Mouse (Mus musculus) heart, adult 11 months (tissue): ENCODE results near the gene Ttc27.

Experiments
- DNase-seq: peaks from one replicate; pipeline ENCODE4 v3.0.0; 2022

Ttc27 gene

DNA sequence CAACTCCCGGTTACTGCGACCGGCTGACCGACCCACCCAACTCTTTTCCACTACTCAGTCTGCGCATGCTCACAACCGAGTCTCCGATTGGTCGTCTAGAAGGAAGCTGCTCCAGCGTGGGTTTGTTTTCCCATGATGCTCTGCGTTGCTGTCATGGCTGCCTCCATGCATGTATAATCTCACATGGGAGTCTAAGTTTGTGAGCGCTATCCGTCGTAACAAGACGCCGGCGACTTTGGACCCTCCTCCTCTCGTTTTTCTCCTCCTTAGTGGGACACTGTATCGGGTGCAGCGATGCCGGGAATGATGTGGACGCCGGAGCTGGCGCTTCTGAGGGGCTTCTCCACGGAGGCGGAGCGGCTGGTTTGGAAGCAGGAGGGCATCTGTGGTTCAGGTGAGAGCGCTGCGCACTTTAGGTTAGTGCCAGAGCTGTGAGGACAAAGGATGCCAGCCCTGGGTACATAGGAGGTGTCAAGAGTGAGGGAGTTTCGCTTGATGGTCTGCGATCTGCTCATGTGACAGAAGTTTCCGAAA is at the start of gene Ttc27:
Gene Ttc27, plus strand, starts transcription at position 115 of the 534 bp plus-strand sequence.
- DNase-seq, result peak; percentile 100

DNA sequence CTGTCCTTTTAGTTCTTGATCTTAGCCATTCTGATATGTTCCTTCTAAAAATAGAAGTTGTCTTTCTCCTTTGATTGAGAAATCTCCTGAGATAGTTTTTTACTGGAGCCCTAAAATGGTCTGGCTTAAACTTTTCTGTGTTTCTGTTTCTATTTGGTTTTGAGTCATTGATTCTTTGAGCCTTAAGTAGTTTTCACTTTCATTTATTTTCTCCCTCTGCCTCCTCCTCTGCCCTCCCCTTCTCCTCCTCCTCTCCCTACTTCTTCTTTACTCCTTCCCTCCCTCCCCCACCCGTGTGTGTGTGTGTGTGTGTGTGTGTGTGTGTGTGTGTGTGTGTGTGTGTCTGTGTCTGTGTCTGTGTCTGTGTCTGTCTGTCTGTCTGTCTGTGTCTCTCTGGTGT is 49.5 kb upstream of the Ttc27 start:
- no peak for DNase-seq

DNA sequence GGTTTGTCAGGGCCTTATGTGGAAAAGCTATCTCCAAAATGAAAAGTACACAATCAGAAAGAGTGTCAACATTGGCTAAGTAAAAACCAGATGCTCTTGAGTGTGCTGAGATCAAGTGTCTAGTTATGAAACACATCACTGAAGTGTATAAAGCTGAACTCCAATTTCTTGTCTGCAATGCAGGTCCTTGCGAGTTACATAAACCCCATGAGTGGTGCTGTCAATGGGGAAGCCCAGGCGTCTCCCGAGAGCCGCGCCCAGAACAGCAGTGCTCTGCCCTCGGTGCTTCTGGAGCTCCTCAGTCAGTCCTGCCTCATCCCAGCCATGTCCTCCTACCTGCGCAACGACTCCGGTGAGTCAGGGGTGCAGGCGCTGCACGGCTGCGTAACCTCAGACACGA is 47.5 kb upstream of the Ttc27 start:
- DNase-seq, result no peak

DNA sequence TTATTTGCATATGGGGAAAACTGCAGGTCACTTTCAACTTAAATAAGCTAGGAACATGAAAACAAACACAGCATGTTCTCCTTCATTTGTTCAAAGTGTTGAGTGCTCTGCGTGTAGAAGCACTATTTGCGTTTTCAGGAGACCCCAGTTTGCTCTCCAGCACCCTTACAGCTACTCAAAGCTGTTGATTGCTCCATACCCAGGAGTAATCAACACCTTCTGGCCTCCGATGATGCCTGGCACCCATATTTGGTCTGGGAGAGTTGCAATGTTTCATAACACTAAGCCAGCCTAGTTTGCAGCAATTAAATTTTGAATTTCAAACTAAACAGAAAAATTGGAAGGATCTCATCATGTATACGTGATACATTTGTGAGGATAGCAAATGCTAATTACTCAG is 45.1 kb upstream of the Ttc27 start:
- no peak for DNase-seq

DNA sequence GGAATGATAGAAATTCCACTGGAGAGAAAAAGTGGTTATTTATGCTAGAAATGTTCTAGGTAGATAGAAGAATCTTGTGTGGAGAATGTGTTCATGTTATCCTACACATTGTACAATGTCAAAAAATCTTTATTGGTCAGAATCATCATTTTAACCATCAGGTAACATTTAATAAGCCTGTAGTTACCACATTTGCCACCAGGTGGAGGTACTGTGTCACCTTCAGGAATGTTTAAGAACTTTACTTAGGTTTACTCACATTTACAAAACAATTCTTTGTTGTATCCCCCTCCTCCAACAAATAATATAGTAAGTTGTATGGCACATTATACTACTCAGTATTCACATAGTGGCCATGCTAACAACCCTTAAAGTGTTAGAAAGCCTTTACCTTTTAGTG is 44.3 kb upstream of the Ttc27 start:
- DNase-seq, result no peak

DNA sequence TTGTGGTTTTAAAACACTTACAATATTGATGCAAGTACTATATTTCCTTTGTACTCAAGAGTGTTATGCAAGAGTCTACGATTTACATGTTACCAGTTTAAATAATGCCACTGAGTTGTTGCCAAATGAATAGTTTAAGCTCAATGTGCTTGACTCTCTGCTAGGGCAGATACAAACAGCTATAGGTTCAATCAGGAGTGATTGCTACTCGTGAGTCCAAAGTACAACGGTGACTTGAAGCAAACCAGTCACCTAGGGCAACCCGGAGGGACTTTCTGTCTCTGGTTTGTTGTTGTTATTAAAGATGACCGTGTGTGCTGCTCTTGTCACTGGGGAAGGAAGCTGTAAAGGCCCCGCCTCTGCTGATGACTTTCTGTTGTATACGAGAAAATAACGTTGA is 39.5 kb upstream of the Ttc27 start:
- no peak for DNase-seq

DNA sequence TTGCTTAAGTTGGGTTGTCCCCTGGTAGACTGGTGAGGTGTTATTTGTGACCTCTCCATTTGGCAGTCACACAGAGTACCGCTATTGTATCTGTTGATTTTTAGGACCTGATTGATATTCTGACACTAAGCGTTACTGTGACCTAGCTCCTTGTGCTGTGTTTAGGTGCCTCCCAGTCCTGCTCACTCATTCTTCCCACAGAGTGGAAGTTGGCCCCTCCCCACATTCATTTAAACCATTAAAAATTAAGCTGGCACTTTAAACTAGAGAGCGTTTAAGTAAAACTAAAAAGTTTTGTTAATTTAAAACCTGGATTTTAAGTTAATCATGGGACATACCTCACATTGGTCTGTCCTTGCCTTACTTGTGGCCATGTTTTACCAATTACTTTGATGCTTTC is 32.6 kb upstream of the Ttc27 start:
- DNase-seq, result no peak

DNA sequence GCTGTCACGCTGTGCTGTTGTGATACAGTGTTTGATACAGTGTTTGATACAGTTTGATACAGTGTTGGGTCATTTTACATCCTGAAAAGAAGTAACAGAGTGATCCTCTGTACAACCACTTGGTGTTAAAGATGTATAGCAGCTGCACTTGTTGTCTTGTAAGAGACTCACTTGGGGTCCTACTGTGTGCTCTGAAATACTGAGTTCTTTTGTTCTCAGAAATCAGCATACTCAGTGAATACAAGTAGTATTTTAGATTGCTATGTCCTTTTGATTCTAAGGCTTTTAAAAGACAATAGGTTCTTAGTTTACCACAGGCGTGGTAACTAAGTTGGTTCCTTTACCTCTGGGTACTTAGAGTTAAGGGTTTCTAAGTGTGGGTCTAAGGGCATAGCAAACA is 29.0 kb upstream of the Ttc27 start:
- no peak for DNase-seq

DNA sequence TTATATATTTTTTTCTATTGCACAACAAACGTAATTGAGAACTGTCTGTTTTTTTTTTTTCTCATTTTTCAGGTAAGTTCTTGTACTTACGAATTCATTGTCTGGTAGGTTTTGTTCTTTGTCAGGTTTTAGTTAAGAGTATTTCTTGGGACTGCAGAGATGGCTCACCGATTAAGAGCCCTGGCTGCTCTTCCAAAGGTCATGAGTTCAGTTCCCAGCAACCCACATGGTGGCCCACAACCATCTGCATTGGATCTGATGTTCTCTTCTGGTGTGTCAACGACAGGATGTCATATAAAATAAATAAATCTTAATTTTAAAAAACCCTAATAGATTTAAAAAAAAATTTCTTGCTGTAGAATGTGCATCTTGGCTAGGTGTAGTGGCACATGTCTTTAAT is 28.1 kb upstream of the Ttc27 start:
- no peak for DNase-seq

DNA sequence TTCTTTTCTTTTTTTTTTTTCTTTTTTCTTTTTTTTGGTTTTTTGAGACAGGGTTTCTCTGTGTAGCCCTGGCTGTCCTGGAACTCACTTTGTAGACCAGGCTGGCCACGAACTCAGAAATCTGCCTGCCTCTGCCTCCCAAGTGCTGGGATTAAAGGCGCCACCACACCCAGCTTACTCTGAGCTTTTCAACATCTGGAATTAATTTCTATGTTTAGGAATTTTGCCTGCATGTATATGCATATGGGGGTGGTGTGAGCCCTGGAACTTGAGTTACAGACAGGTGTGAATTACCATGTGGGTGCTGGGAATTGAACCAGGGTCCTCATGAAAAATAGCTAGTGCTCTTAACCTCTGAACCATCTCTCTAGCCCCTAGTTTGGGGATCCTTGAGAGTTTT is 15.9 kb upstream of the Ttc27 start:
- peak; percentile 54 for DNase-seq

DNA sequence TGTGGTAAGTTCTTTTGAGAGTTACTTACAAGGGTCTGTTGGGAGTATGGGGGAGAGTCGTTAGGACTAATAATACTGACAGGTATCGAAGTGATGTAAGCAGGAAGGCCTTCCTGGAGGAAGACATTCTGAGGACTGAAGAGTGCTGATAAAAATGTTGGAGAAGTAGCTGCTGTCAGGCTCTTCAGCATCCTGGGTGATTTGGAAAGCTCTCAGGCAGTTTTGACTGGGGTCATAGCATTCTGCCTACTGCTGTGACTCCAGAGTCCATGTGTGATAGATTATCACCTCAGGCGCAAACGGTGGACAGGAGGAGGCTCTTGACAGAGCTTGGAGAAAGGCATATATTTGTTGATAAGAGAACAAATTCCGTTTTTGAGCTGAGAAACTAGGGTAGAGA is 12.1 kb upstream of the Ttc27 start:
- DNase-seq, result peak; percentile 43

DNA sequence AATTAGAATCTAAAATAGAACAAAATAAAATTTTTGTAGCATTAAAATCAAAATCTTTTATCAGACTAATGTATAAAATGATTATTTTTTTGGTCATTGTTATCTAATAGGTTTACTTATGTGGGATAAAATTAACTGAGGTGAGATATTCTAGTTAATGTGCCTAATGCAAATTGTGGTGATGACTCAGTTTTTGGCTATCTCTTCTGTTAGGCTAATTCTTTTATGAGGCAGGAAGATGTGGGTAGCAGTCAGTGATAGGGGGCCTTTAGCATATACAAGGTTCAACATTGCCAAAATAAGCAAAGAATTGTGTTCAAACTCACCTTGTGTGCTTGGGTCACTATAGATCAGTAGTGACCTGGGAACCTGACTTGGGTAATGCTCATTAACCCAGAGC is 10.9 kb upstream of the Ttc27 start:
- peak; percentile 37 for DNase-seq

DNA sequence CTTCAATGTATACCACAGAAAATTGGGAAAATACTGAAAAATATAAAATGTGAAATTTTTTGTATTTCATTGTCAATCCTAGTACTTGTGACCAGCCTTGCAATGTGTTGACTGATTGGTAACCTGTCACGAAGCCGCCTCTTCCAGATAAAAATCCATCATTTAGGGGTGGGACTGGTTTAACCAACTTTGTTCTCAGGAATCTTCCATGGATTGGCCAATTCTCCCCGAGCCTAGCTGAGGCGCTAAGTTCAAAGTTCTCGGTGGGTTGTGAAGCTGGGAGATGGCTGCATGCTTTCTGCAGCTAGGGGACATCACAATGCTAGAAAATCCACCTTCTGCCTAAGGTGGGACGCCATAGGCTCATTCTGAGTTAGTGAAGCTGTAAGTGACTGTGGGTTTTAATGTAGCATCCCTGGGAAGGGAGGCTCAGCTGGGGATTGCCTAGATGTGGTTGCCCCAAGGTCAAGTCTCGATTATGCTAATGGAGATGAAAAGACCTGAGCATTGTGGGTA is 9.8 kb upstream of the Ttc27 start:
- DNase-seq, result peak; percentile 34

DNA sequence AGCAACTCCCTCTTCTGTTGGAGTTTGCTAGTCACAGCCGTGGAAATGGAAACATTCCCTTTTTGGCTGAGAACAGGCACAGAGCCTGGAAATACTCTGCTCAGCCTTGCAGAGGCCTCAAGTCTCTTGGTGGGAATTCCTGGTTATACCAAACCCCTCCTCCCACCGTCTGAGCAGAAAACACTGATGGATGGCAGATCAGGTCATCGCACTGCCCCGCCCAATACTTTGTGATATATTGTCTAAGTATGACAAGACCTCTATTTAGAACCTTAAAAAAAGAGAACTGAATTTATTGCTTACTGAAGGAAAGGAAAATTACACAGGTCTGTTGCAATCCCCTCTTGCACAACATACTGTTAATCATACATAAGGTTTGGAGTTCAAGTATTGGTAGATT is 6.8 kb upstream of the Ttc27 start:
- DNase-seq, result peak; percentile 41

DNA sequence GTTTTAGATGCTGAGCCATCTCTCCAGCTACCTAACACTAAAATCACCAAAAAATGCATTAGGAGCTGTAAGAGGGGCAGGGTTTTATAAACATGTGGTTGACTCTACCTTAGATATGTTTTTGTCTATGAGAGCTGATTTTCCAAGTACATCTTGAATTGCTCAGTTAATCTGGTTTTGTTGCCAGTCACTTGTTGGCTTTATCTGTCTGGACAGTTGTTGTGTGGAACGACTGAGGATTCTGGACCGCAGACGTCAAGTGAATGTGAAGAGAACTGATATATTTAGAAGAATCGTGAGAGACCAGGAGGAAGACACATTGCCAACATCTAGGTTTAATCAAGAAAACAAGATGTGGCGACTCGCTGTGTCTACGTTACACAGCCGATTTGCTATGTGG is 5.9 kb upstream of the Ttc27 start:
- DNase-seq, result no peak

DNA sequence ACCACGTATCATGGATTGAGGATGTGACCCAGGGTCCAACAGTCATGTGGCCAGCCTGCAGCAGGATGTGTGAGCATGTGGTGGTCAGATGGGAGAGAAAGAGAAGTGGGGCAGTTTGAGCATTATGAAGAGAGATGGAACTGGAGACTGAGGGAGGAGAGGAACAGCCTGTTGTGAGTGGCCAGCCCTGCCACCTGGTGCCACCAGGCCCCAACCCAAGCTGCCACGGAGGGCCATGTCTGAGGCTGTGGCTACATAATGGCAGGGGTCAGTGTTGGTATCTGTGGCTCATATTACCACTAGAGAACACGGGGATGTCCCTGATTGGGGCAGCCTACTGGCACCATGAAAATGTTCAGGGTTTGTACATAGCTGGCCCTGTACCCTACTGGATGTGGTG is 2.4 kb upstream of the Ttc27 start:
- no peak for DNase-seq

DNA sequence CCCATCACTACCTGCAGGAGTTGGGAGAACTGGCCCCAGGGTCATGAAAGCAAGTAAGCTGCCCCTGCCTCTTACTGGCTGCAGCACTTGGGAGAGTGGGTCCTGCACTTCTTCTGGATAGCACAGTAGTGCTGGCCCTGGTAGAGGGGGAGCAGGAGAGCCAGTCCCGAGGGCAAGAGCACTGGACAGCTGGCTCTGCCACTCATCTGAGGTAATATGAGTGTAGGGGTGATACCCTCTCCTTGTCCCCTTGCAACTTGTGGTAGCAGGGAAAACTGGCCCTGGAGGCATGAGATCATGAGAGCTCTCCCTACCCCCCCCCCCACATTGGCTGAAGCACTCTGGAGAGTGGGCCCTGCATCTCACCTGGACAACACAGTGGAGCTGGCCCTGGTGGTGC is 1.8 kb upstream of the Ttc27 start:
- no peak for DNase-seq

DNA sequence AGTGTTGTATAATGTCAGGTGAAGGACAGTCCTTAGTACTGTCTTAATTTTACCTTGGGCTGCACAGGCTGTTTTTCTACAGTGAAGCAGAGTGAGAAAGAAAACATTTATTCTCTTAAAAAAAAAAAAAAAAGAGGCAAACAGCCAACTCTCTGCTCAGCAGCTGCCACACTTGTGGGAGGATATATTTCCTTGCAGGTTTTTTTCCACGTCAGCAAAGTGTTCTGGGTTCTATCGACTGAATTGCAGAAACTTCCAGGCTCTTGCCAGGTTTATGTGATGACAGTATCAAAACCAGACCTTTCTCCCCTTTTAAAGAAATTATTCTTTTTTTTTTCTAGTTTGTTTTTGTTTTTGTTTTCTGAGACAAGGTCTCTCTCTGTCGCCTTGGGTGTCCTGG is 889 bp upstream of the Ttc27 start:
- DNase-seq, result no peak

DNA sequence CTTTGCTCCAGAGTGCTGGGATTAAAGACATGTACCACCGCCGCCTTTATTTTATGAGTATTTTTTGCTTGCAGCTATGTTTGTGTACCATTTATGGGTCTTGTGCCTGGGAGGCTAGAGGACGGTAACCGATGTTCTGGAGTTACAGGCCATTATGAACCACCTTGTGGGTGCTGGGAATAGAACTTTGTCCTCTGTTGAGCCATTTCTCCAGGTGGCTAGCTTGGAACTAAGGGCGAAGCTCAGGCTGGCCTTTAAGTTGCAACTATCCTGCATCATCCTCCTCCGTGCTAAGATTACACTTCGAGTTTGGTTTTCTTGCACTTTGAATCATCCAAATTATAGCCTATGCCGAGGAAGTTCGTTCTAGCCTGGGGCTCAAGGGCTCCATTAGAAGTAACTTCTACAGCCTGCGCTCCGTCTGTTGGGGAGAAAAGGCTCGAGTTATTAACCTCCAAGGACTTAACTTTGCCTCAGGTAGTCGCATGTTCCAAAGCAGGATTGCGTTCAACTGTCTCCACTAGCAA is 378 bp upstream of the Ttc27 start:
- DNase-seq, result no peak

DNA sequence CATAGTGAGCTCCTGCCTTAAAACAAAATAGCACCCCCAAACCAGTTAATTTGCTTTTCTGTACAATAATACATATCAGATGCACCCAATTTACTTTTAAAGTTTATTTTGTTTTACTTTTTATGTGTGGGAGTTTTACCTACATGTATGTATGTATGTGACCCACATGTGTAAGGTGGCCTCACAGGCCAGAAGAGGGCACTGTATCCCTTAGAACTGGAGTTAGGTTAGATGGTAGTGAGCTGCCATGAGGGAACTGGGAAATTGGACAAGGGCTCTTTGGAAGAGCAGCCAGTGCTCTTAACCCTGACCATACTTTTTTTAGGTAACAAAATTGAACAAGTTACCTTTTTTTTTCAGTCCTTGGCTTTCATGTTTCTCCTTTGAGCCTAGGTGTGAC is 15.3 kb downstream of the Ttc27 start:
- DNase-seq, result no peak

DNA sequence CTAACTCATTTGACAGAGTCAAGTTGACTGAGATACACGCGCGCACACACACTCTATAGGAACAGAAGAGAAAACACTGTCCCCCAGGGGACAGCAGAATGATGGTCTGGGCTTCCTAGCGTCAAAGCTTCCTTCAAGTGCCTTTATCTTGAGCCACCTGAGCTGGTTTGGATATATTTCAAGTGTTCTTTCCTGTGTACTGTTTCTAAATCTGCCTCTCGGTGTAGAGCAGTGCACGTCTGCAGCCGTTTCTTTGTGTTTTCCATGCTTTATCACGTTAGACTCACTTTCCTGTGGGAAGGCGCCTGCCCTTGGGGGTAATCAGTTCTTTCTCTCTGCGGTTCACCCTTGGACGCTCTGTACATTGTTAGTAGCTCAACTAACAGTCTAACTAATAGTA is 17.9 kb downstream of the Ttc27 start:
- DNase-seq, result peak; percentile 80

DNA sequence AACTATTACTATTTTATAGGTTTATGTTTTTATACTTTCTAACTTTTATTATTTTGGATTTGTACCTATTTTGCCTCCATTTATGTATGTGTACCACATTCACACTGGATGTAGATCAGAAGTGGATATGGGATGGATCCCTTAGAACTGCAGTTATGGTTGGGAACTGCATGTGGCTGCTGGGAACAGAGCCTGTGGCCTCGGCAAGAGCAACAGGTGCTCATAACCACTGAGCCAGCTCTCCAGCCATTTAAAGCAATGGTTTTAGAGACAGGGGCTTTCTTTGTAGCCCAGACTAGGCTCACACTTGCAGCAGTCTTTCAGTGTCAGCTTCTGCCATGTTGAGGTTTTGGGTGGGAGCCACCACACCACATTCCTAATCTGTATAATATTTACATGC is 32.1 kb downstream of the Ttc27 start:
- DNase-seq, result peak; percentile 34

DNA sequence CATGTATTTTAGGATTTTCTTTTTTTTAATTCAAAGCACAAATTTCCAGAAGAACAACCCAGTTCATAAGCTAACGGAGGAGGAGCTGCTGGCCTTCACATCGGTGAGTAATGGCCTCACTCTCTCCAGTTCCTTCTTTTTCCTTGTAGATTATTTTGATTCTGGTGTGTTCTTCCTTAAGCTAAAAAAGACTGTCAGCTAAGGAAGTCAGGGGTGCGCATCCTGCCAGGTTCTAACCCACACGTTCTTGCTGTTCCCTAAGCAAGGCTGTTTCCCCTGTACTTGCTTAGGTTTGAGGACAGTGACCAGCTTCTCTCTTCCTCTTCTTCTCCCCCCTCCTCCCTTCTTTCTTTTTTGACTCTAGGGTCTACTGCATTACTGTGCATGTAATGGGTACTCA is 33.5 kb downstream of the Ttc27 start:
- no peak for DNase-seq

DNA sequence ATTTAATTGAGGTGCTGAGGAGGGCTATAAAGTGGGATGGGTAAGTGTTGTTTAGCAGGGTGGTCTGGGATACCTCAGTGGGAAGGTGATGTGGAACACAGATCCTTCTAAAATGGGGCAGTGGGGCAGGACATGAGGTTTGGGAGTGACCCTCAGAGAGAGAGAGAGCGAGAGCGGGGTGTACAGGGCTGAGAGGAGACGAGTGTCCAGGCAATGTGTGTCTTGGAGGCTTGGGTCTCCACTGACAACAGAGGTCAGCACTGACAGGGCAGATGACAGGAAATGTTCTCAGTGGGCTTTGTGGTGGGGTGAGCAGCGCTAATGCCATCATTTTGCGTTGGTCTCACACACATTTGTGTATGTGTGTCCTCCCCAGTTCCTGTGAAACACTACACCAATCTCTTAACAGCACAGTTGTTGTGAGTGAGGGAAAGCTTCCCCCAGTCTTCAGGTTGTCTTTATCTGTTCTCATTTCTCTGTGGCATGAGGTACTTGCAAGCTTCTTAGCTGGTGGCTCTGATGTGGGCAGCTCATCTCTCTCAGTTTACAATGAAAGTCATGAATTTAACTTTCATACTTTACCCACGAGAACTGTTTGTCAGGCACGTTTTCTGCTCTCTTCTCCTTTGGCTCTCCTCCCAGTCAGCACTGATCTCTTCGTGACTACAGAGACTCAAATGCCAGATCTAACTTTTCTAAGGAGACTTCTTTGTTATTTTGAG is 35.5 kb downstream of the Ttc27 start:
- DNase-seq, result peak; percentile 66

DNA sequence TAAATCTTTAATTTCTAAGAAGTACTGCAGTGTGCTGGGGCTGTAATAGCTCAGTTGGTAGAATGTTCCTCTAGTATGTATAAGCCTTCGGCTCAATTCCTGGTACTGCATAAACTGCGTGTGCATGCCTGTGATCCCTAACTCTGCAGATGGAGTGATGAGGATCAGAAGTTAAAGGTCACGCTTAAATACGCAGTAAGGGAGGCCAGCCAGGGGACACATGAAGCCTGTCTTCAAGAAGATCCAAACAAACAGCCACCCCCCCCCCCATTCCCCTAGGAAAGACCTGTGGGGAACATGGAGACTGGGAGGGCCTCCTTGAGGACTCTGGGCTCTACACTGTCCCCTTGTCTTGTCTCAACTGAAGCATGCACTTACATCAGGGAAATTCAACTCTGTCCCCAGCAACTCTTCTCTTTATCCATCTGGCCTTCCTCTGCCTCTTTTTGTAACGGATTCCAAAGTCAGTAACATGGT is 36.1 kb downstream of the Ttc27 start:
- DNase-seq, result peak; percentile 25
